Mouse (Mus musculus) c-Kit-positive CD71-positive TER-119-negative erythroid progenitor cells, embryonic 14.5 days (primary cell): ENCODE data around the gene Usp8.

Experiments
- DNase-seq: peaks from one replicate; pipeline ENCODE4 v3.0.0-alpha.2; 2013; ENCODE audit warnings: low read depth

Gene Usp8

GRCm38 (mm10) chr2:126706759-126707437, at the start of gene Usp8:
Gene Usp8, plus strand, starts transcription at chr2:126707328.
- peak; percentile 98 for DNase-seq

- peak; percentile 54 for DNase-seq
These were observed 43.6 kb upstream of the Usp8 start for GRCm38 (mm10) chr2:126663481-126663880.

- no peak for DNase-seq
These were observed 41.1 kb upstream of the Usp8 start for GRCm38 (mm10) chr2:126665984-126666383.

GRCm38 (mm10) chr2:126668621-126669252, 38.4 kb upstream of the Usp8 start:
- no peak for DNase-seq

GRCm38 (mm10) chr2:126673317-126674242, 33.5 kb upstream of the Usp8 start:
- peak; percentile 24 for DNase-seq

GRCm38 (mm10) chr2:126674441-126675168, 32.5 kb upstream of the Usp8 start:
- peak; percentile 41 for DNase-seq

GRCm38 (mm10) chr2:126675169-126676121, 31.7 kb upstream of the Usp8 start:
- DNase-seq: peak; percentile 69

DNA sequence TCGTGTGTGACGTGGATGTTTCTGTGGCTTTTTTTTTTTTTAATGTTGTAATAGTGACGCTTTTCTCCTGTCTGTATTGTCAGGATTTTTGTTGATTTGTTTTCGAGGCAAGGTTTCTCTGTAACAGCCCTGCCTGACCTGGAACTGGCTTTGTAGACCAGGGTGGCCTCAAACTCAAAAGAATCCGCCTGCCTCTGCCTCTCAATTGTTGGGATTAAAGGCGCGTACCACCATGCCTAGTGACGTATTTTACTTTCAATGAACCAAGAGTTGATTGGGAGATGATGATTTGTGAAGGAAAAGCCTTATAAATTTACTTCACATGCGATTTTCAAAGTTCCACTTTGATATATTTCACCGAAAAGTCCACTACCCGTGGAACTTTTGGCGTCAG, 31.0 kb upstream of the Usp8 start, which contains the start of gene Gabpb1:
Gabpb1 (minus strand) TSS at position 216 of the 394 bp plus-strand sequence.
- DNase-seq: peak; percentile 28

DNA sequence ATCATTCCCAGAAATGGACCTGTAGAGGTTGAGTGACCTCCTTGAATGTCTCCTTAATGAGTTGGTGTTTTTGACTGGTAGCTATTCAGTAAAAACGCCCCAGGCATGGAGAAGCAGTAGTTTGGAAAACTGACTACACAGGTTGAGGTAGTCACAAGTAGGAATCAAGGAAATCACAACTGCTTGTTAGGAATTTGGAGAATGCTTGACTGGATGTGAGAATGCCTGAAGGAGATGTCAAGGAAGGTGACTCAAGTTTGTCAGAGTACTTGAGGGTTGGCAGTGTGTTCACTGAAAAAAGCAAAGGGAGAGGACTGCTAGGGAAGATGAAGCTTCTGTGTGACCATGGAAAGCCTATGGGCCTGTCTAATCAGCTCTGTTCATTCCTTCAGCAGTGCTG, 29.8 kb upstream of the Usp8 start:
- DNase-seq: no peak

DNA sequence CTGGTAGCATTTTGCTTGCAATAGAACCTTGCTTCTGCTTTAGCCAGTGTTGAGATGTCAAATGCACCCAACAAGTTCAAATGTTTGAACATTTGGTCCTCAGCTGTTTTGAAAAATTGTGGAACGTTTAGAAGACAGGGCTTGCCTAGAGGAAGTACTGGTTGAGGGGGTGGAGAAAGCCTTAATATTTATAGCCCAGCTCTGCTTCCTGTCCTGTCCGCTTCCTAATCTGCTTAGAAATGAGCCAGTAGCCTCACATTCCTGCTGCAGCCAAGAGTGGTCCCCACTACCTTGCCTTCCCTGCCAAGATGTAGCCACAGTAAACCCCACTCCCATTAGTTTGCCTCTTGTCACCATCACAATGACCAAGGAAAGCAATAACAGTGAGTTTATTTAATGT, 24.8 kb upstream of the Usp8 start:
- DNase-seq: no peak

DNA sequence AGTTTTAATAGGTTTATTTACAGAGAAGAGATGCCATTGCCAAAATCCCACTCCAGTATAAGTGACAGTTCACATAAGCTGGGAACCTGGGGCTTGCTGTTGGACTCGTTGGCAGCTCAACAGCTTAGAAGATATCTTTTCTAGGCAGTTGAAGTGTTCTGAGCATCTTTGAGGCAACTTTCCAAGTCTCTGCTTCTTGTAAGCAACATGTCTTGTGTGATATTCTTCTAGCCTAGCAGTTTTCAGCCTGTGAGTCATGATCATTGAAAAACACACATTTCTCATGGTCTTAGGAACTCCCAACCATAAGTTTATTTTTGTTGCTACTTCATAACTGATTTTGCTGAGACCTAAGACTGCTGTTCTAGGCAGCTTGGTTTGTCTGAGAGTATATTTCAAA, 24.2 kb upstream of the Usp8 start:
- DNase-seq: no peak

GRCm38 (mm10) chr2:126691290-126691689, 15.8 kb upstream of the Usp8 start:
- no peak for DNase-seq

- DNase-seq: no peak
These were observed 11.8 kb upstream of the Usp8 start for GRCm38 (mm10) chr2:126695285-126695684.

DNA sequence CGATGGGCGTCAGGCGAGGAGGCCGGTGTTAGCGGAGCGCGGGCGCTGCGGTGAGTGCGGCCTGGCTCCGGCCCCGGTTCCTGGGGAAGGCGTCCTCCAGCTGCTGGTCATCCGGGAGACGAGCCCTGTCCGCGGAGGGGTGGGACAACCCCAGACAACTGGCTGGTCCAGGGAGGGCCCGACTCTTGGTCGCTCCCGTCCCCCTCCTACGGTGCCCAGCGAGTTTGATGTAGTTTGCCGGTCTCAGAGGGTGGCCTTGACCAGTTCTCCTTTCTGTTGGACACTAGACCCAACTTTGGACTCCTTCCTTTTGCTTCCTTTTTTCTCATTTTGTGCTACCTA, 281 bp downstream of the Usp8 start:
- DNase-seq: peak; percentile 11

DNA sequence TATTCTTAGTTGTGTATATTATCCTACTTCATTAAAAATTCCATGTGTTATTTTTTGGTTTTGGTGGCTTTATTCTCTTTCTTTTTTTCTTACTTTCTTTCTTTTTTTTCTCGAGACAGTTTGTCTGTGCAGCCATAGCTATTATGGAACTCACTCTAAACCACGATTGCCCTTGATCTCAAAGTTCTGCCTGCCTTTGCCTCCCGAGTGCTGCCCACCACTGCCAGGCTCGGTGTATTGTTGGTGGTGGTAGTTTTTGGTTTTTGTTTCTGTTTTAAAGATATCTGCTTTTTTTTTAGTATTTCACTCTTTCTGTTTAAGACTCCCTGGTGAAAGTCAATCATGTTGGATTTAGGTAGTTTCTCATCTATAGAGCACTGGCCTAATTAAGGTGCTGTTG, 1.2 kb downstream of the Usp8 start:
- DNase-seq: no peak

GRCm38 (mm10) chr2:126712526-126712925, 5.4 kb downstream of the Usp8 start:
- no peak for DNase-seq

GRCm38 (mm10) chr2:126712950-126713349, 5.8 kb downstream of the Usp8 start:
- no peak for DNase-seq

- DNase-seq: no peak
These were observed 22.1 kb downstream of the Usp8 start for GRCm38 (mm10) chr2:126729207-126729606.

GRCm38 (mm10) chr2:126730502-126730901, 23.4 kb downstream of the Usp8 start:
- no peak for DNase-seq

GRCm38 (mm10) chr2:126735339-126736073, 28.4 kb downstream of the Usp8 start:
- DNase-seq: no peak
